Mouse (Mus musculus): Measurements from ENCODE around the gene Set. TPM values are rescaled to one million over a fixed set of nuclear protein-coding genes. Genes with fewer than 3 reads are reported as not detected.

Set gene
- total and polyA plus RNA-seq, 3 experiments: 515 to 1,049 (median 902) TPM

GRCm38 (mm10) chr2:30076439-30076838 is 19.3 kb downstream of the Set start:
- Histone ChIP-seq H3K9ac (ENCODE audit: insufficient read depth, low read depth) (no peak overlapping the region), H3K27ac (ENCODE audit: insufficient read depth, low read depth) (no peak overlapping the region), H3K27me3 (replicated peaks) (no peaks in the 10 kb centered on the region), H3K79me2 (replicated peaks; ENCODE audit: control insufficient read depth, extremely low read depth, insufficient read depth, poor library complexity, severe bottlenecking) (no peaks in the 10 kb centered on the region), H3K4me2 (ENCODE audit: insufficient read depth, low read depth, poor library complexity, severe bottlenecking) (no peak overlapping the region), H3K4me3 (replicated peaks in 1 of 3; ENCODE audit: low read depth in 2 of 3, low read length in 2 of 3, poor library complexity in 1 of 3) (no peak overlapping the region), H3K4me1 (ENCODE audit: control insufficient read depth in 1 of 2, insufficient read depth in 2 of 2) (peaks cover 7 to 15% of the 10 kb centered on the region in 2 experiments), H3K9me3 (replicated peaks; ENCODE audit: low read length) (no peaks in the 10 kb centered on the region), H3K36me3 (replicated peaks in 1 of 2; ENCODE audit: control insufficient read depth in 1 of 2, insufficient read depth in 1 of 2, low read length in 1 of 2) (peaks cover 17 to 44% of the 10 kb centered on the region in 2 experiments)
- no peak for TF ChIP-seq EP300 (IDR thresholded peaks at IDR 0.05; ENCODE audit: low read length)
- no peak for TF ChIP-seq CTCF (conservative IDR thresholded peaks at IDR 0.05 in 1 of 2, IDR thresholded peaks at IDR 0.05 in 1 of 2; ENCODE audit: low read depth in 2 of 2, low read length in 2 of 2)
- TF ChIP-seq RAD21 (IDR thresholded peaks at IDR 0.05; ENCODE audit: low read depth, low read length): no peak
- no peak for TF ChIP-seq SIN3A (IDR thresholded peaks at IDR 0.05; ENCODE audit: low read length)
- no peak for TF ChIP-seq JUND (conservative IDR thresholded peaks at IDR 0.05; ENCODE audit: low read depth, low read length)
- no peak for TF ChIP-seq ZMIZ1 (IDR thresholded peaks at IDR 0.05; ENCODE audit: low read depth, low read length)
- dilution Hi-C loops (cut with MboI; ENCODE audit: extremely low pct_ligation_motif_present, extremely low pct_unique_long_range_greater_than_20kb, low sequenced_read_pairs) (no loop called here), in situ Hi-C loops (cut with MboI; ENCODE audit: low pct_ligation_motif_present, low pct_unique_long_range_greater_than_20kb, low sequenced_read_pairs) (loop anchor here (5.0 kb wide), 1 partner anchor 34 kb away; no protein-coding TSS in a partner anchor)
- no peak for DNase-seq (ENCODE audit: extremely low read depth)

DNA sequence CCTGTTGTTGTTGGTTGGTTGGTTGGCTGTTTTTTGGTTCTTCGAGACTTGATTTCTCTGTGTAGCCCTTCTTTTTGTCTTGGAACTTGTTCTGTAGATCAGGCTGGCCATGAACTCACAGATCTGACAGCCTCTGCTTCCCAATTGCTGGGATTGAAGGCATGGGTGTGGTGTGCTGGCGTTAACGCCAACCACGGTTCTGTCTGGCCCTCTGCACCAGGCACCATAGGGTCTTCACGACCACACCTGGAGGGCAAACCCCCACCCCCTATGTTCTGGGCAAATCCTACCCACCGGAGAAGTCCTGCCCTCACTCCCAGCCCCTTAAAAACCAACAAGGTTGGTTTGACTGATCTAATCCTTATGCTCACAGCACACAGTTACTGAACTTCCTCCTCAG is 19.8 kb downstream of the Set start:
- no peaks in the 10 kb centered on the region for H3K27me3 ChIP-seq (replicated peaks)
- in situ Hi-C loops (cut with MboI; ENCODE audit: low pct_ligation_motif_present, low pct_unique_long_range_greater_than_20kb, low sequenced_read_pairs) (loop anchor here (5.0 kb wide), 1 partner anchor 35 kb away; no protein-coding TSS in a partner anchor), dilution Hi-C loops (cut with MboI; ENCODE audit: extremely low pct_ligation_motif_present, extremely low pct_unique_long_range_greater_than_20kb, low sequenced_read_pairs) (no loop called here)
- H3K9me3 ChIP-seq (replicated peaks; ENCODE audit: low read length): no peaks in the 10 kb centered on the region
- H3K4me3 ChIP-seq (replicated peaks in 1 of 3; ENCODE audit: low read depth in 2 of 3, low read length in 2 of 3, poor library complexity in 1 of 3): peak overlapping the region in 2 of 3 experiments; percentile 66 to 68
- TF ChIP-seq MAX (IDR thresholded peaks at IDR 0.05; ENCODE audit: low read length) (no peak), TBP (conservative IDR thresholded peaks at IDR 0.05; ENCODE audit: low read depth, low read length) (no peak), RAD21 (IDR thresholded peaks at IDR 0.05; ENCODE audit: low read depth, low read length) (no peak), ELF1 (IDR thresholded peaks at IDR 0.05; ENCODE audit: low read depth, low read length) (no peak), RCOR1 (conservative IDR thresholded peaks at IDR 0.05; ENCODE audit: low read depth, low read length) (no peak), SMC3 (IDR thresholded peaks at IDR 0.05; ENCODE audit: low read depth, low read length) (no peak), CTCF (conservative IDR thresholded peaks at IDR 0.05 in 1 of 2, IDR thresholded peaks at IDR 0.05 in 1 of 2; ENCODE audit: low read depth in 2 of 2, low read length in 2 of 2) (no peak), EP300 (IDR thresholded peaks at IDR 0.05; ENCODE audit: low read length) (no peak), JUN (IDR thresholded peaks at IDR 0.05; ENCODE audit: insufficient read depth, low read depth, low read length) (no peak), KAT2A (IDR thresholded peaks at IDR 0.05; ENCODE audit: insufficient replicate concordance, low read length) (no peak)
- H3K27ac ChIP-seq (ENCODE audit: insufficient read depth, low read depth): peak overlapping the region; percentile 65
- DNase-seq (ENCODE audit: extremely low read depth): no peak
- H3K4me1 ChIP-seq (ENCODE audit: control insufficient read depth in 1 of 2, insufficient read depth in 2 of 2): peaks cover 7 to 15% of the 10 kb centered on the region in 2 experiments
- H3K9ac ChIP-seq (ENCODE audit: insufficient read depth, low read depth): no peak overlapping the region; the same call in 1 of the 2 replicates
- H3K36me3 ChIP-seq (replicated peaks in 1 of 2; ENCODE audit: control insufficient read depth in 1 of 2, insufficient read depth in 1 of 2, low read length in 1 of 2): peaks cover 13 to 45% of the 10 kb centered on the region in 2 experiments
- H3K79me2 ChIP-seq (replicated peaks; ENCODE audit: control insufficient read depth, extremely low read depth, insufficient read depth, poor library complexity, severe bottlenecking): no peaks in the 10 kb centered on the region
- no peak overlapping the region for H3K4me2 ChIP-seq (ENCODE audit: insufficient read depth, low read depth, poor library complexity, severe bottlenecking)

All from CH12.LX (cell line).